Mouse (Mus musculus) embryonic facial prominence, embryonic 15.5 days (tissue): ENCODE data around the gene Zfp46. TPM values are rescaled to one million over a fixed set of nuclear protein-coding genes. Genes with fewer than 3 reads are reported as not detected.
A peak's percentile ranks its signal among the peaks of the same experiment; 100 is the strongest.

Source experiments
- ATAC-seq: fragments of 200-750 bp; cut with Nextera tagmentation; 2 replicates; pipeline ENCODE4 v1.8.0; 2017; ENCODE audit warnings: low read depth, moderate TSS enrichment; ENCODE audit not compliant: insufficient number of reproducible peaks, low FRiP score, low TSS enrichment
- H3K27ac ChIP-seq: fragments of 300-500 bp; sonication (generic); replicated peaks from 2 replicates; pipeline ENCODE4 v1.5.1; 2015; ENCODE audit warnings: mild to moderate bottlenecking, inconsistent platforms
- H3K27me3 ChIP-seq: fragments of 300-500 bp; sonication (generic); 2 replicates; pipeline ENCODE4 v1.6.1; 2015; ENCODE audit warnings: inconsistent platforms
- H3K36me3 ChIP-seq: fragments of 300-500 bp; sonication (generic); 2 replicates; pipeline ENCODE4 v1.6.1; 2015; ENCODE audit warnings: mild to moderate bottlenecking, inconsistent platforms
- H3K4me1 ChIP-seq: fragments of 300-500 bp; sonication (generic); 2 replicates; pipeline ENCODE4 v1.6.1; 2015; ENCODE audit warnings: inconsistent platforms
- H3K4me2 ChIP-seq: fragments of 300-500 bp; sonication (generic); replicated peaks from 2 replicates; pipeline ENCODE4 v1.6.1; 2015; ENCODE audit warnings: mild to moderate bottlenecking, inconsistent platforms
- H3K4me3 ChIP-seq: fragments of 300-500 bp; sonication (generic); replicated peaks from 2 replicates; pipeline ENCODE4 v1.5.1; 2015; ENCODE audit warnings: mild to moderate bottlenecking, inconsistent platforms
- H3K9ac ChIP-seq: fragments of 300-500 bp; sonication (generic); 2 replicates; pipeline ENCODE4 v1.6.1; 2015; ENCODE audit warnings: inconsistent platforms
- H3K9me3 ChIP-seq: fragments of 300-500 bp; sonication (generic); replicated peaks from 2 replicates; pipeline ENCODE4 v1.6.1; 2016; ENCODE audit warnings: inconsistent platforms
- WGBS: fragments of 180-500 bp; shearing (Covaris S2); methylation state at CpG from one replicate; pipeline ENCODE4 v1.1.7; 2015; 5-methylcytosine and 5-hydroxymethylcytosine counted together
- polyA plus RNA-seq: library from polyadenylated mRNA; unstranded; fragments of >200 nt; fragmentation: Nextera tagmentation; extraction: Ambion mirVana; gene quantifications from 2 replicates; pipeline ENCODE4 v1.2.1, GENCODE M21; 2015

Zfp46 gene
- polyA plus RNA-seq, 1 experiment from 2014 or later, result 25.0 TPM

DNA sequence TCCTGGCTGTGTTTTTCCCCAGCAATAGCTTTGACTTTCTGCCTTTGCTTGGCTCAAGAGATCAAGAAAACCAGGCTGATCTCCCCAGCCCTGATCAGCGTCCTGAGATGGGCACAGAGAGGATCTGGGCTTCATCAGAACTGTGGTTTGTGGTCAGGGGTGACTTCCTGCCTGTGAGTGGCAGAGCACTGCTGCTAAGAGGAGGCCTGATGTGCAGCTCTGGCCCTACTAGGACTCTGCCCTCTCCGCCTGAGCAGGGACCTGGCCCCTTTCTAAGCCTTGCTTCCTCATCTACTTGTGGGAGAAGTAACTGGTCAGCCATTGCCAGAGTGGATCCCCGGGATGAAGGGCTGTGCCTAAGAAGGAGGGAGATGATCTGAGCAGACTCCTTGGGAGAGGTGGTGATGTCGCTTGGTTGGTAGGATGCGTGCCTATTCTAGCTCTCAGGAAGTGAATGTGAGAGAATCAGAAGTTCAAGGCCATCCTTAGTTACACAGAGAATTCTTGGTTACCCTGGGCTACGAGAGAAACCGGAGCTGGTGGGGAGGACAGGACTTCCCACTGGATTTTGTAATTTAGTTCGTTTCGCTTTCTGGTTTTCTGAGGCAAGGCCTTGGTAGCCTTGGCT lies 17.7 kb upstream of the Zfp46 start:
- WGBS, result 72% methylated on average over 9 of the region's 9 CpGs
- no peak for ATAC-seq
- H3K9ac ChIP-seq, result no peak overlapping the region

DNA sequence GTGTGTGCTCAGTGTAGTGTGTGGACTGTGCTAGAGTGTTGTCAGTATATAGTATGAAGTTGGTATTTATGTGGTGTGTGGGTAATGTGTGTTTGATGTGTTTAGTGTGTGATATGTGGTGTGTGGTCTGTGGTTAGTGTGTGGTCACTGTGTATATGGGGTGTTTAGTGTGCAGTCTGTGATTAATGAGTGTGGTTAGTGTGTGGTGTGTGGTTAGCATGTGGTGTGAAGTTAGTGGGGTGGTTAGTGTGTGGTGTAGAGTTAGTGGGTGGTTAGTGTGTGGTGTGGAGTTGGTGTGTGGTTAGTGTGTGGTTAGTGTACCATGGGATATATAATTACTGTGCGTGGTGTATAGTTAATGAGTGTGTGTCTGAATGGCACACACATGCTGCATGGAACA lies 15.6 kb upstream of the Zfp46 start:
- ATAC-seq, result peak; percentile 84
- 69% methylated on average over 1 of the region's 1 CpGs for whole genome bisulfite sequencing
- H3K27me3 ChIP-seq, result no peaks in the 10 kb centered on the region
- H3K9ac ChIP-seq, result no peak overlapping the region
- H3K36me3 ChIP-seq, result peaks cover 8% of the 10 kb centered on the region; the same call in 1 of the 2 replicates
- H3K4me2 ChIP-seq, result no peak overlapping the region
- H3K27ac ChIP-seq, result no peak overlapping the region
- no peaks in the 10 kb centered on the region; the same call in 1 of the 2 replicates for H3K4me1 ChIP-seq
- peaks cover 9% of the 10 kb centered on the region for H3K9me3 ChIP-seq
- H3K4me3 ChIP-seq, result no peak overlapping the region

More for the DNA sequence above, 17.7 kb upstream of the Zfp46 start:
- no peaks in the 10 kb centered on the region for H3K27me3 ChIP-seq
- no peak overlapping the region for H3K27ac ChIP-seq
- no peaks in the 10 kb centered on the region for H3K36me3 ChIP-seq
- H3K4me2 ChIP-seq, result no peak overlapping the region
- no peak overlapping the region for H3K4me3 ChIP-seq
- H3K4me1 ChIP-seq, result no peaks in the 10 kb centered on the region; the same call in 1 of the 2 replicates
- no peaks in the 10 kb centered on the region for H3K9me3 ChIP-seq

DNA sequence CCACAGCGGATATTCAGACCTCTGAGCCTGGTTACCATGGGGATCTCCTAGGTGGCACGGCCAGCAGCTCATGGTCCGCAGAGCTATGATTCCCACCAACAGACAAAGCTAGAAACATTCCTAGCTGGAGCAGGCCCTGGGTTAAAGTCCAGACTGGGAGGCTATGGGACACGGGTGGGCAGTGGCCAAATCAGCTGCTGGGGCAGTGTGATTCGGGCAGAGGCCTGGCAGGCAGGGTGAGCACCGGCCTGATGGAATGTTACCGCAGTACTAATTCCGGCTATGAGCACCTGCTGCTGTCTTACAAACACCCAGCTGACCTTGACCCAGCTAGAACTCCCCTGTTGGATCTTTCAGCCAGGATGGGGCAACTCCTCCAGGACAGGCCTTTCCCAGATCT lies 13.8 kb upstream of the Zfp46 start:
- H3K27ac ChIP-seq, result no peak overlapping the region
- H3K9ac ChIP-seq, result no peak overlapping the region
- no peaks in the 10 kb centered on the region; the same call in 1 of the 2 replicates for H3K27me3 ChIP-seq
- ATAC-seq, result no peak
- H3K4me3 ChIP-seq, result no peak overlapping the region
- H3K36me3 ChIP-seq, result peaks cover 8% of the 10 kb centered on the region; the same call in 1 of the 2 replicates
- no peak overlapping the region for H3K4me2 ChIP-seq
- no peaks in the 10 kb centered on the region; the same call in 1 of the 2 replicates for H3K4me1 ChIP-seq
- WGBS, result 80% methylated on average over 8 of the region's 8 CpGs
- H3K9me3 ChIP-seq, result peaks cover 9% of the 10 kb centered on the region

DNA sequence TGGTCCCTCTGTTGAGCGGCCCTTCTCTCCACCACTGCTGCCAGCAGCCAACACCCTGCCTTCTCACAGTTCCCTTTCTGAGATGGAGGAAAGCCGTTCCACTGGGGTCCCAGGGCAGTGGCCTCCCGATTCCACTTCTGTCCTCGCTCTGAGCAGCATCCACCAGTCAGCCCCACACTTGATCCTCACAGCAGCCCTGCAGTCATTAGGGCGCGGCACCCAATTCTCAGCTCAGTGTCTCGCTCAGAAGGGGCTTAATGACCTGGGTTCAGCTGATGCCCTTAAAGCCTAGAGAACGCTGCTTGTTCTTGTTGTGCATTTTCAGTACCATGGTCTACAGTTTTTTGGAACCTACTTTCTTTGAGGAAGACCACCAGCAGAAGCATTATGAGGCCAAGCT lies 3.4 kb upstream of the Zfp46 start:
- no peak overlapping the region for H3K27ac ChIP-seq
- ATAC-seq, result no peak
- no peaks in the 10 kb centered on the region for H3K9me3 ChIP-seq
- no peak overlapping the region for H3K4me3 ChIP-seq
- 84% methylated on average over 8 of the region's 8 CpGs for WGBS
- H3K27me3 ChIP-seq, result no peaks in the 10 kb centered on the region
- H3K36me3 ChIP-seq, result no peaks in the 10 kb centered on the region
- H3K4me1 ChIP-seq, result peaks cover 27% of the 10 kb centered on the region
- no peak overlapping the region for H3K9ac ChIP-seq
- H3K4me2 ChIP-seq, result no peak overlapping the region

DNA sequence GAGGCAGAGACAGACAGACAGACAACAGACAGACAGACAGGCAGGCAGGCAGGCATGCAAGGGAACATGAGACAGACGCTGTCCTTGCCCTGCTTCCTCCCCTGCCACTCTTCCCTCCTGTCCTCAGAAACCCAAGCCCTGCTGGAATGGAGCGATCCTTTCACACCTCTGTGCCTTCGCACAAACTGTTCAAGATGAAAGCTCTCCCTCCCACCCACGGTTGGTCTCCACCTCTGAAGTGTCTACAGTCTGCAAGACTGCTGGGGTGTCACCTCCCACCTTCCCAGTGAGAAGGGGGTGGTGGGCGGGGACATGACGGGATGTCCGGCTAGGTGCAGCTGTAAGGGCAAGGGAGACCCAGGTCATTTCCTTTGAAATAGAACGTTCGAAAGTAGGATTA lies 2.9 kb upstream of the Zfp46 start:
- ATAC-seq, result no peak

DNA sequence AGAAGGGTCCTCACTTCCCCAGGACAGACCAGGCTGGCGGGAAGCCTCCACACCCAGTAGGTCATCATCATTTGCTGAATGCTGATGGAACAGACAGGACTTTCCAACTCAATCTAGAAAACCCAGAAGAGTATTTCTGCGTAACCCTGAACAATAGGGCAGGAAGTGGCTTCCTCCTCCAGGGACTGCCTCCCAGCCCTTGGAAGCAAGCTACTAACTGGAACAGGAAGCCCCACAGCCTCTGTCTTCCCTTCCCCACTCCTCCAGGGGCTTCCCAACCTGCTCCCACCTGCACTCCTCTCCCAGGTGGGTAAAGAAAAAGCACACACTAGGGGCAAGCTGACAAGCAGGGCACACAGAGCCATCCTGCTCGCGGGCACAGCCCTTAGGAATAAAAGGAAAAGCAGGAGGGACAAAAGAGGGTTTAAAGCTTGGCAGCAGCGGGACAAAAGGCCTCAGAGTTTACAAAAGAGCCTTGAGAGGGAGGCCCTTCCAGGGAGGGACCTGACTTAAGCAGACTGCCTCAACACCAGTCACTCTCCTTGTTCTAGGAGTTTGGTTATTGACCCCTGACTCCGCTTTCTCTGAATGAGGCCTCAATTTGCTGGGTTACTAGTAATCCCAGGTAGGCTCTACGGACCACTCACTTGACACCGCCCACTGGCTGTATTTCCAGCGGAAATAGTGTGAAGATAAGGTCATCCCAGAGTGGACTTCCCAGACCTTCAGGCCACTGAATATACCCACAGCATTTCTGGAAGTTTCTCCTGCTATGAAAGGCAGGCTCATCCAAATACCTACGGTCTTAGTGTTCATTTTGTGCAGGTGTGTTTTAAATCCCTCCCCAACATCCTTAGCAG lies 1.6 kb upstream of the Zfp46 start:
- H3K9me3 ChIP-seq, result no peaks in the 10 kb centered on the region
- no peak for ATAC-seq
- H3K4me1 ChIP-seq, result peaks cover 34% of the 10 kb centered on the region
- peaks cover 9% of the 10 kb centered on the region for H3K36me3 ChIP-seq
- WGBS, result 43% methylated on average over 10 of the region's 10 CpGs
- H3K27me3 ChIP-seq, result no peaks in the 10 kb centered on the region
- H3K9ac ChIP-seq, result no peak overlapping the region
- peak overlapping the region; percentile 98 for H3K27ac ChIP-seq
- no peak overlapping the region for H3K4me2 ChIP-seq
- H3K4me3 ChIP-seq, result no peak overlapping the region

More for the DNA sequence above, 2.9 kb upstream of the Zfp46 start:
- H3K27me3 ChIP-seq, result no peaks in the 10 kb centered on the region
- H3K4me3 ChIP-seq, result no peak overlapping the region
- no peak overlapping the region for H3K27ac ChIP-seq
- H3K9me3 ChIP-seq, result no peaks in the 10 kb centered on the region
- no peak overlapping the region for H3K9ac ChIP-seq
- no peaks in the 10 kb centered on the region for H3K36me3 ChIP-seq
- no peak overlapping the region for H3K4me2 ChIP-seq
- H3K4me1 ChIP-seq, result peaks cover 31% of the 10 kb centered on the region
- WGBS, result 62% methylated on average over 9 of the region's 9 CpGs

DNA sequence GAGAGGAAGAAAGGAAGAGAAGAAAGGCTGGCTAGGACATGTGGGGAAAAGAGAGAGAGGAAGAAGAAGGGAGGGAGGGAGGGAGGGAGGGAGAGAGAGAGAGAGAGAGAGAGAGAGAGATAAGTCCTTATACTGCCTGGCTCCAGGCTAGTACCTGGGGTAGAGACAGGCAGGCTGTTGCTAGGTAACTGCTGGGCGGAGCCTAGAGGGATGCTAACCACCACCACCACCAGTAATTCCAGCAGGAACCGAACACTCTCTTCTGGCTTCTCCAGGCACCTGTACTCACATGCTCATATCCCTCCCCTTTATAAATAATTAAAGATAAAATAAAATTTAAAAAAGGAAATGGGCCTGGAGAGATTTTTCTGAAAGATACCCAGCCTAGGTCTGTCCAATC lies 700 bp upstream of the Zfp46 start:
- peak overlapping the region; percentile 98 for H3K27ac ChIP-seq

DNA sequence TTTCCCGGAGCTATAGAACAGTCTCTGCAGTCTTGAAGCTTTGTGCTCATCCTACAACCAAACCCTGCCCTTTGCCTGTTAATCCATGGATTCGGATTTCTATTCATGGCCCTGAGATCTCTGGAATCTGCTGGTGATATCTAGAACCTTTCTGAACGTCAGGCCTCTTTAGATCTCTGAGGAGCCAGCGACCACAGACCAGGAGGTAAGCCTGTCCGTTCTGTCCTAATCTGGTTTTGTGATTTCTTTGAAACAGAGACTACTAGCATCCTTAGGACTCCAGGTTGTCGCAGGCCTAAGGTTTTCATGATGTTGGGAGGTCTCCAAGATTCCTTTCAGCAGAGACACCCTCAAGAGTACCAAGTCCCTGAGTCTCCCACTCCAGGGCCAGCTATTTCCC lies 408 bp downstream of the Zfp46 start:
- Histone ChIP-seq H3K27me3 (no peaks in the 10 kb centered on the region), H3K27ac (peak overlapping the region; percentile 98), H3K4me2 (peak overlapping the region; percentile 82), H3K36me3 (peaks cover 29% of the 10 kb centered on the region), H3K9ac (peak overlapping the region; percentile 77), H3K4me1 (peaks cover 34% of the 10 kb centered on the region), H3K9me3 (0 out of 2 replicates have a peak, but pooled peaks cover 3% of the 10 kb centered on the region), H3K4me3 (peak overlapping the region; percentile 82)
- WGBS, result 23% methylated on average over 6 of the region's 6 CpGs
- no peak for ATAC-seq

More for the DNA sequence above, 700 bp upstream of the Zfp46 start:
- H3K4me3 ChIP-seq, result no peak overlapping the region
- H3K4me2 ChIP-seq, result peak overlapping the region; percentile 82
- no peaks in the 10 kb centered on the region for H3K27me3 ChIP-seq
- peaks cover 18% of the 10 kb centered on the region for H3K36me3 ChIP-seq
- ATAC-seq, result no peak
- no peak overlapping the region for H3K9ac ChIP-seq
- peaks cover 34% of the 10 kb centered on the region for H3K4me1 ChIP-seq
- 0 out of 2 replicates have a peak, but pooled peaks cover 3% of the 10 kb centered on the region for H3K9me3 ChIP-seq
- 37% methylated on average over 2 of the region's 2 CpGs for WGBS

DNA sequence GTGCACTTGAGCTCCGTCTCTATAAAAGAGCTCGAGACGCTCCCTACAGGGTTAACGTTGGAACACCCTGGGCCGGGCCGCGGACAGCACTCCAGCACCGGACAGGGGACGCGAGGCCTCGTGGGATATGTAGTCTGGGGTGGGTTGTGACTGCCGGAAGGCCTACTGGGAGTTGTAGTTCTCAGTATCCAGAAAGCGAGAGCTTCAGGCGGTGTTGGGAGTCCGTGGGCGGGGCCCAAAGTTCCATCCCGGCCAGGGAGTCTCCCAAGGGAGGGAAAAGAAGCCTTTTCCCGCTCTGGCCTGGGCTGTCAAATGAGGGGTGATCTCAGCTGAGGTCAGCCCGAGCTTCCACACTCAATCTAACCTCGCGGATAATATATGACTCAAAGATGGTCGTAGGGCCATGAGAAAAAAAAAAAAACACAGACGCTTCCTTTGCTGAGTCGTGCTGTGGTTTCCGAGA lies 896 bp downstream of the Zfp46 start:
- under 1% methylated on average over 25 of the region's 25 CpGs for WGBS
- H3K4me3 ChIP-seq, result peak overlapping the region; percentile 82
- peak overlapping the region; percentile 98 for H3K27ac ChIP-seq
- peak overlapping the region; percentile 77 for H3K9ac ChIP-seq
- ATAC-seq, result peak; percentile 95
- peaks cover 34% of the 10 kb centered on the region for H3K4me1 ChIP-seq
- 0 out of 2 replicates have a peak, but pooled peaks cover 3% of the 10 kb centered on the region for H3K9me3 ChIP-seq
- no peaks in the 10 kb centered on the region for H3K27me3 ChIP-seq
- peaks cover 34% of the 10 kb centered on the region for H3K36me3 ChIP-seq
- peak overlapping the region; percentile 82 for H3K4me2 ChIP-seq

DNA sequence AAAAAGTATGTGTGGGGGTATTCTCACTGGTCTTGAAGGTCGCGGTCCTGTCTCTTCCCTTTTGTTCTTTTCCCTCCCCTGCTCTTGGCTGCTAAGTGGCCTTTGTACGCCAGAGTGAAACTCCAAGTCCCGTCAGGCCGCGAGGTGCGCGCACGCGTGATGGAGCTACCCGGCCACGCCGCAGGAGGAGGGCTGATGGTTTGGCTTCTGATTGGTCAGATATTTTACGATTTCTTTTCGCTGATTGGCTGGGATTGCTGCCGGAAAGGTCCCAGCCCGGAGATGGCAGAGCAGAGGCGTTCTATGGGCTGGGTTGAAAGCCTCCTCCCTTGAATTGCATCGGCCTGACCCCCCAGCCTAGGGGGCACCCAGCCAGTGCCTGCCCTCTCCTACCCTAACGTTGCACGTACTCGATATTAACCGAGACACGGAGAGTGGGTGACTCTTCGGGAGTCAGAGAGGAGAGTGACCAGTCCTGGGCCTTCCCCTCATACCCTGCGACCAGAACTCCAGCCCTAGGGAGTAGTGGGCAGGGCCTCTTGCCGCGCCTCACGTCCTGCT lies 1.4 kb downstream of the Zfp46 start:
- ATAC-seq, result peak; percentile 88
- H3K36me3 ChIP-seq, result peaks cover 39% of the 10 kb centered on the region
- H3K4me1 ChIP-seq, result peaks cover 34% of the 10 kb centered on the region
- 0 out of 2 replicates have a peak, but pooled peaks cover 3% of the 10 kb centered on the region for H3K9me3 ChIP-seq
- peak overlapping the region; percentile 77 for H3K9ac ChIP-seq
- peak overlapping the region; percentile 82 for H3K4me2 ChIP-seq
- H3K4me3 ChIP-seq, result peak overlapping the region; percentile 82
- peak overlapping the region; percentile 98 for H3K27ac ChIP-seq
- under 1% methylated on average over 29 of the region's 29 CpGs for whole genome bisulfite sequencing
- H3K27me3 ChIP-seq, result no peaks in the 10 kb centered on the region
